Mouse (Mus musculus) adrenal gland, postnatal 4 days (tissue): ENCODE results near the gene Itpkb. TPM values are rescaled to one million over a fixed set of nuclear protein-coding genes. Genes with fewer than 3 reads are reported as not detected.
"Not testable (repeated sequence)": the region's sequence is repeated elsewhere in the genome, so short reads cannot be mapped to it uniquely, and the experiment has no call there.

Experiments used
- DNase-seq, 2 experiments: peaks; one replicate each; pipeline ENCODE4 v3.0.0; 2021 to 2022; ENCODE audit warnings: low spot score in 2 of 2, mixed read lengths in 2 of 2
- total RNA-seq, 2 experiments: library from RNA; stranded (reverse); gene quantifications; 2 replicates each; pipeline ENCODE4 v1.2.3; 2021

Itpkb gene
- total RNA-seq, 2 experiments from 2014 or later: 73.5 to 77.8 TPM

GRCm38 (mm10) chr1:180365983-180366811 is 35.9 kb downstream of the Itpkb start:
- no peak for DNase-seq

- no peak for DNase-seq
Measured at GRCm38 (mm10) chr1:180367045-180367619, 36.8 kb downstream of the Itpkb start.

GRCm38 (mm10) chr1:180367626-180368025 is 37.3 kb downstream of the Itpkb start:
- no peak for DNase-seq

GRCm38 (mm10) chr1:180368112-180368511 is 37.8 kb downstream of the Itpkb start:
- DNase-seq: no peak

- no peak for DNase-seq
Measured at GRCm38 (mm10) chr1:180368646-180369045, 38.4 kb downstream of the Itpkb start.

- DNase-seq: no peak
Measured at GRCm38 (mm10) chr1:180370858-180371652, 40.8 kb downstream of the Itpkb start.

- DNase-seq: not testable (repeated sequence)
Measured at GRCm38 (mm10) chr1:180372258-180372657, 42.0 kb downstream of the Itpkb start.

GRCm38 (mm10) chr1:180376598-180376997 is 46.3 kb downstream of the Itpkb start:
- no peak for DNase-seq

GRCm38 (mm10) chr1:180379559-180379958 is 49.3 kb downstream of the Itpkb start:
- no peak for DNase-seq

- no peak for DNase-seq
Measured at GRCm38 (mm10) chr1:180382358-180382757, 52.1 kb downstream of the Itpkb start.

GRCm38 (mm10) chr1:180383884-180384283 is 53.6 kb downstream of the Itpkb start:
- DNase-seq: no peak

GRCm38 (mm10) chr1:180384486-180384885 is 54.2 kb downstream of the Itpkb start:
- no peak for DNase-seq

- DNase-seq: no peak
Measured at GRCm38 (mm10) chr1:180385308-180385707, 55.0 kb downstream of the Itpkb start.

GRCm38 (mm10) chr1:180386951-180387749 is 56.9 kb downstream of the Itpkb start:
- peak; percentile 93 to 98 for DNase-seq

GRCm38 (mm10) chr1:180387750-180388480 is 57.6 kb downstream of the Itpkb start:
- DNase-seq: no peak

- no peak for DNase-seq
Measured at GRCm38 (mm10) chr1:180388481-180388880, 58.2 kb downstream of the Itpkb start.

- DNase-seq: not testable (repeated sequence)
Measured at GRCm38 (mm10) chr1:180389213-180389760, 59.0 kb downstream of the Itpkb start.

GRCm38 (mm10) chr1:180390321-180390731 is 60.0 kb downstream of the Itpkb start:
- no peak for DNase-seq

GRCm38 (mm10) chr1:180390746-180391574 is 60.7 kb downstream of the Itpkb start:
- no peak for DNase-seq
